Mouse (Mus musculus): Measurements from ENCODE around the gene Kcng3. TPM values are rescaled to one million over a fixed set of nuclear protein-coding genes. Genes with fewer than 3 reads are reported as not detected.

Gene Kcng3
- polyA plus RNA-seq, 1 experiment = 0.25 TPM

DNA sequence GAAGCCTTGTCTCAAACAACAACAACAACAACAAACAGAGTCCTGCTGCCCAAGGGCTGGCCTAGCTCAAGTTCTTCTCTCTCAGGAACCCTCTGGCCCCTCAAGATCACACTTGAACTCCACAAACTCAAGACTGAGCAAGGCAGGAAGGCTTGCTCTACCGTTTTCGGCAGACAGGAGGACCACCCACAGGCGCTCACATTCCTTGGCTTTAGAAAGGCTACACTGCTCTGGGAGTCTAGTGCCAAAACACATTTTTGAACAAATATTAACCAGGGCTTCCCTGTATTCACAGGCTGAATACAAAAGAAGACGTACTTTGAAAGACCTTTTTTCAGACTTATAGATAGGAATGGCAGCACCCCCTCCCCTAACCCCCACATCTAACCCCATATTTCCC, 59.3 kb downstream of the Kcng3 start:
- no peaks in the 10 kb centered on the region for H3K4me1 ChIP-seq (ENCODE audit: control insufficient read depth, insufficient read depth, insufficient read length, low read length)
- no peaks in the 10 kb centered on the region for H3K36me3 ChIP-seq (ENCODE audit: control insufficient read depth, insufficient read depth, low read length)
- no peaks in the 10 kb centered on the region for H3K27me3 ChIP-seq (ENCODE audit: control insufficient read depth, insufficient read depth, low read length)
- H3K27ac ChIP-seq (ENCODE audit: insufficient read depth, low read depth, low read length) = no peak overlapping the region
- TF ChIP-seq POLR2A (IDR thresholded peaks at IDR 0.05; ENCODE audit: low read depth, low read length) = no peak
- TF ChIP-seq CTCF (IDR thresholded peaks at IDR 0.05; ENCODE audit: extremely low read depth, insufficient read length, insufficient replicate concordance, low read depth, low read length) = no peak
- no peak overlapping the region for H3K4me3 ChIP-seq (ENCODE audit: low read depth, low read length)
- WGBS = 54% methylated on average over 4 of the region's 4 CpGs

DNA sequence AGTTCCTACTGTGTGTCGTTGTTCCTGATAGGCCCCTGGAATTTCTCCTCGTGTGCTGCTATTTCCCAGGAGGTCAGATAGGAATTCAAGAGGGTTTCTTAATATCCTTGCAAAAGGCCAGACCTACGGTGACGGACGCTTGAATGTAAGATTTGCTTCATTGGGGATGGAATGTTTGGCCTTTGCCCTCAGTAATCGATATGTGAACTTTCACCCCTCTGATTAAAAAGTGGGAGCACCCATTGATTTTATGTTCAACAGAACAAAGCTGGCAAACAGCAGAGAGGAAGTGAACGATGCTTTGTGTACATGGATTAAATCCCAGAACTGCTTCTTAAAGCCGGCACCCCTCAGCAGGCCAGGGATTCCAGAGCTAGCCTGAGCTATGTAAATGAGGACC, 64.3 kb downstream of the Kcng3 start:
- H3K27me3 ChIP-seq (ENCODE audit: control insufficient read depth, insufficient read depth, low read length) = no peaks in the 10 kb centered on the region
- no peaks in the 10 kb centered on the region for H3K36me3 ChIP-seq (ENCODE audit: control insufficient read depth, insufficient read depth, low read length)
- no peak for TF ChIP-seq CTCF (IDR thresholded peaks at IDR 0.05; ENCODE audit: extremely low read depth, insufficient read length, insufficient replicate concordance, low read depth, low read length)
- no peak for TF ChIP-seq POLR2A (IDR thresholded peaks at IDR 0.05; ENCODE audit: low read depth, low read length)
- H3K4me3 ChIP-seq (ENCODE audit: low read depth, low read length) = no peak overlapping the region
- H3K4me1 ChIP-seq (ENCODE audit: control insufficient read depth, insufficient read depth, insufficient read length, low read length) = no peaks in the 10 kb centered on the region; the same call in 1 of the 2 replicates
- no peak overlapping the region for H3K27ac ChIP-seq (ENCODE audit: insufficient read depth, low read depth, low read length)
- WGBS = 24% methylated on average over 8 of the region's 8 CpGs

DNA sequence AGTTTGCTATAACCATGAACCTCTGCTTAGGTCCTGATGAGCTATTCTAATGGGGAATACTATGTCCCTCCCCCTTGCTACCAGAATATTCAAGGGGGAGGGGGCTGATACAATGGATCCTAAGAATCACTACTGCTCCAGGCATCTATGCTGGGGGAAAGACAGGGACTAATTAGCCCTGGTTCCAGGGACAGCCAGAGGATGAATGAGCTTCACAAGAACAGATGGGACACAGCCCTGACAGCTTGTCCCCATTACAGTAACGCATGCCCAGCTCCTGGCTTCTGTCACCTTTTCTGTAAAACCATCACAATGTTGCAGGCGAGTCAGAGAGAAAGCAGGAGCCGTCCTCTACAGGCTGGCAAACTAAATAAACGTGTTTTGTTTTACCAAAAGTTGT, 66.2 kb downstream of the Kcng3 start:
- no peaks in the 10 kb centered on the region for H3K36me3 ChIP-seq (ENCODE audit: control insufficient read depth, insufficient read depth, low read length)
- H3K27me3 ChIP-seq (ENCODE audit: control insufficient read depth, insufficient read depth, low read length) = no peaks in the 10 kb centered on the region
- TF ChIP-seq POLR2A (IDR thresholded peaks at IDR 0.05; ENCODE audit: low read depth, low read length) = no peak
- no peak for TF ChIP-seq CTCF (IDR thresholded peaks at IDR 0.05; ENCODE audit: extremely low read depth, insufficient read length, insufficient replicate concordance, low read depth, low read length)
- no peaks in the 10 kb centered on the region; the same call in 1 of the 2 replicates for H3K4me1 ChIP-seq (ENCODE audit: control insufficient read depth, insufficient read depth, insufficient read length, low read length)
- no peak overlapping the region for H3K27ac ChIP-seq (ENCODE audit: insufficient read depth, low read depth, low read length)
- WGBS = 78% methylated on average over 4 of the region's 4 CpGs
- H3K4me3 ChIP-seq (ENCODE audit: low read depth, low read length) = no peak overlapping the region

DNA sequence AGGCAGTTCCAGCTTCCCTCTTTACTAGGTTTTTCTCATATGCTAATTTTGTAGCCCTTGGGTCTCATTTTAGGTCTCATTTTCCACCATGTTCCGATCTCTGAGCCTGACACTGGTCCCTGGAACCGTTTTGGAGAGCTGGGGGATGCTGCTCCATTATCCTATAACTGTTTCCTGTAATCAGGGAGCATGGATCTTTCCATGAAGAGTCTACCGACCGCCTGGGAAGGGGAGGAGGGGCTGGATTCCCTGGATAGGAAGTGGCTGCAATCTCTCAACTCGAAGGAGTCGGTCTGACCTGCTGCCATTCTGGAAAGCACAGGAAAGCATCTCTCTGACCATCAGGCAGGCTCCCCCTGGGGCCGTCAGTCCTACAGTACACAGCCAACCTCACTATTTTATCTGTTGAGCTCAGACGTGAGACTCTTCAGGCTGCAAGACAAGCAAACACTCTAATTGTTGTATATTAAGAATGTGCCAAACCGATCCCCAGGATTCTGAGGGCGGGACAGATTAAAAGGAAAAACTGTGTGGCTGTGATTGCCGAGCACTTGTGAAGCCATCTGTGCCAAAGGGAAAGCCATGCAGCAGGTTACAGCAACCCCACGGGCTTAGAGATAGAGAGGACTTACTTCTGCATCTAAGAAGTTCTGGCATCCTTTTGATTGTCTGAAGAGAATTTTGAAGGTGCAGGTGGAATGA, 67.4 kb downstream of the Kcng3 start:
- Histone ChIP-seq H3K36me3 (ENCODE audit: control insufficient read depth, insufficient read depth, low read length) (no peaks in the 10 kb centered on the region), H3K27ac (ENCODE audit: insufficient read depth, low read depth, low read length) (no peak overlapping the region), H3K4me1 (ENCODE audit: control insufficient read depth, insufficient read depth, insufficient read length, low read length) (no peaks in the 10 kb centered on the region; the same call in 1 of the 2 replicates), H3K4me3 (ENCODE audit: low read depth, low read length) (no peak overlapping the region), H3K27me3 (ENCODE audit: control insufficient read depth, insufficient read depth, low read length) (no peaks in the 10 kb centered on the region)
- 59% methylated on average over 12 of the region's 12 CpGs for WGBS
- TF ChIP-seq CTCF (IDR thresholded peaks at IDR 0.05; ENCODE audit: extremely low read depth, insufficient read length, insufficient replicate concordance, low read depth, low read length) = no peak
- TF ChIP-seq POLR2A (IDR thresholded peaks at IDR 0.05; ENCODE audit: low read depth, low read length) = no peak

DNA sequence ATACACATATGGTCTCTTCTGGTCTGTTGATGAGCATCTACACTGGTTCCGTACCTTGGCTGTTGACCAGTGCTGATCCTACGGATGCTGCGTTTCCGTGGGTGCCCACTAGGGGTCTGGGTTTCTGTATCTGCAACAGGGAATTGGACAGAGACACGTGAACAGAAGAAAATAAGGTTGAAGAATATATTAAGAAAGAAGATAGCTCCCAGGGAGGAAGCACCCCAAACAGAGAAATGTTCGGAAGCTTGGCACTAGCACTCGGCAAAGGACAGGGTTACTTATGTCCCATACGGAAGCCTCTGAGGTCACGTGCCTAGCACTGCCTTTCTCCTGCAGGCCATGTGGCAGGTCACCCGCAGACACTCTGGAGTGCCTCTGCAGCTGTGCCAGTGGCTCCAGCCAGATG, 68.0 kb downstream of the Kcng3 start:
- Histone ChIP-seq H3K4me1 (ENCODE audit: control insufficient read depth, insufficient read depth, insufficient read length, low read length) (no peaks in the 10 kb centered on the region; the same call in 1 of the 2 replicates), H3K27me3 (ENCODE audit: control insufficient read depth, insufficient read depth, low read length) (no peaks in the 10 kb centered on the region), H3K27ac (ENCODE audit: insufficient read depth, low read depth, low read length) (no peak overlapping the region), H3K4me3 (ENCODE audit: low read depth, low read length) (no peak overlapping the region), H3K36me3 (ENCODE audit: control insufficient read depth, insufficient read depth, low read length) (no peaks in the 10 kb centered on the region)
- no peak for TF ChIP-seq POLR2A (IDR thresholded peaks at IDR 0.05; ENCODE audit: low read depth, low read length)
- peak; percentile 70; the same call in 1 of the 2 replicates for TF ChIP-seq CTCF (IDR thresholded peaks at IDR 0.05; ENCODE audit: extremely low read depth, insufficient read length, insufficient replicate concordance, low read depth, low read length)
- WGBS = 45% methylated on average over 10 of the region's 10 CpGs

DNA sequence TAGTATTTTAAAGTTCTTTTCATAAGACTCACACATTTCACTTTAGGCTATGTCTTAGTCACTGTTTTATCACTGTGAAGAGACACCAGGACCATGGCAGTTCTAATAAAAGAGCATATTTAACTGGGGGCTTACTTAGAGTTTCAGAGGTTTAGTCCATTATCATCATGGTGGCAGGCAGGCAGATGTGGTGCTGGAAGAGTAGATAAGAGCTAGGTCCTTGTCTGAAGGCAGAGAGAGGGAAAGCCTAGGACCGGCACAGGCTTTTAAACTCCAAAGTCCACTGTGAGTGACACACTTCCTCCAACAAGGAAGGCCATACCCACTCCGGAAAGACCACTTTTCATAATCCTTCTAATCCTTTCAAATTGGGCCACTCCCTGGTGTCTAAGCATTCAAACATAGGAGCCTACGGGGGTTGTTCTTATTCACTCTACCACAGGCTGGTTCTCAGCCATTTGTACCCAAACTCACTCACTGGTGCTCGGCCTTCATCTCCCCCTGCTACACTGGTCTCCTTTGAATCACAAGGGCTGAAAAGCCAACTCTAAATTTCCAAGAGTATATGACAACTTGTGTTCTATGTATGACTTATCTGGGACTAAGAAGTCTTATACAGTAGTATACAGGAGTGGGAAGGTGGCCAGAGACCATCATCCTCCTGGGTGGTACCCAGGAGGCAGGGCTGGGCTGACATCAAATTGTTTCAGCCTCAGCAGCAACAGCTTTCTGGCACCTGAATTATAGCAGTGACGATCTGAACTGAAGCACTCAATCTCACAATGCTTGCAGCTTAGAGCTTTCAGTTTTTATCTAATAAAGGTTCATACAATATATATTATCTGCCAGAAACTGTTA, 69.3 kb downstream of the Kcng3 start:
- H3K27me3 ChIP-seq (ENCODE audit: control insufficient read depth, insufficient read depth, low read length) = no peaks in the 10 kb centered on the region
- WGBS = 79% methylated on average over 5 of the region's 5 CpGs
- no peaks in the 10 kb centered on the region; the same call in 1 of the 2 replicates for H3K4me1 ChIP-seq (ENCODE audit: control insufficient read depth, insufficient read depth, insufficient read length, low read length)
- no peak overlapping the region for H3K4me3 ChIP-seq (ENCODE audit: low read depth, low read length)
- TF ChIP-seq CTCF (IDR thresholded peaks at IDR 0.05; ENCODE audit: extremely low read depth, insufficient read length, insufficient replicate concordance, low read depth, low read length) (no peak), POLR2A (IDR thresholded peaks at IDR 0.05; ENCODE audit: low read depth, low read length) (no peak)
- H3K36me3 ChIP-seq (ENCODE audit: control insufficient read depth, insufficient read depth, low read length) = no peaks in the 10 kb centered on the region
- no peak overlapping the region for H3K27ac ChIP-seq (ENCODE audit: insufficient read depth, low read depth, low read length)

DNA sequence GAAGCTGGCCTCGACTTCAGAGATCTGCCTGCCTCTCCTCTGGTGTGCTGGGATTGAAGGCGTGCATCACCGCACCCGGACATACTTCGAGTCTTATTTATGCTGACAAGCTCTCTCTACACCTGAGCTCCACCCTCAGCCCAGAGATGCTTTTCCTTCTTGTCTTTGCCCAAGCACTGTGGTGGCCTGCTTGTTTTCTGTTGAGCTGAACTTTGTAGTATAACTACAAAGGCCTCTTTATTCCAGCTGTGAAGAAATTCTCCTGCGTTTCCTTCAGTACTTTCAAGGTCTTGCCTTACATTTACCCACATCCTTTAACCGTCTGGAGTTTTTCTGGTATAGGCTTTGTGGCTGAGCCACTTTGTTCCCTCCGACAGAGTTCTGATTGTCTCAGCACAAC, 72.6 kb downstream of the Kcng3 start:
- Histone ChIP-seq H3K4me1 (ENCODE audit: control insufficient read depth, insufficient read depth, insufficient read length, low read length) (no peaks in the 10 kb centered on the region), H3K27me3 (ENCODE audit: control insufficient read depth, insufficient read depth, low read length) (no peaks in the 10 kb centered on the region), H3K4me3 (ENCODE audit: low read depth, low read length) (no peak overlapping the region), H3K36me3 (ENCODE audit: control insufficient read depth, insufficient read depth, low read length) (no peaks in the 10 kb centered on the region), H3K27ac (ENCODE audit: insufficient read depth, low read depth, low read length) (no peak overlapping the region)
- TF ChIP-seq POLR2A (IDR thresholded peaks at IDR 0.05; ENCODE audit: low read depth, low read length) = no peak
- no peak for TF ChIP-seq CTCF (IDR thresholded peaks at IDR 0.05; ENCODE audit: extremely low read depth, insufficient read length, insufficient replicate concordance, low read depth, low read length)
- WGBS = 48% methylated on average over 8 of the region's 8 CpGs

Measured in small intestine, adult 2 months (tissue).